Mouse (Mus musculus): ENCODE data around the gene Cd300lg. TPM values are rescaled to one million over a fixed set of nuclear protein-coding genes. Genes with fewer than 3 reads are reported as not detected.

Gene Cd300lg
- polyA plus RNA-seq, 1 experiment, result 5.4 TPM

DNA sequence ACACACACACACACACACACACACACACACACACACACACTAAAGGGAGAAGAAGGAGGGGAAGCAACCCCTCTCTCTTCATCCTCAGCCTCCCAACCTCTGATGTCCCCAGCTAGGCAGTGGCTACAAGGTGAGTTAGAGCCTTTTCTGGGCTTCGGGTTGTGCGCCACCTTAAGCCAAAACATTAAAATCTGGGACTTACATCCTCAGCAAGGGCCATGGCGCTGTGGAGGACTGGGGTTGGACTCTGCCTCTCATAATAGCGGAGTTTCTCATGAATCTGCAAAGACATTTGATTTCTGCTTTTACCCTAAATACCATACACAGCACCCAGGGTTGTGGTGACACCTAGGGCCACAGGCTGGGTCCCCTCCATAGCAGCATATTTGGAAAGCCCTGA lies 16.4 kb upstream of the Cd300lg start:
- Histone ChIP-seq H3K27me3 (ENCODE audit: control insufficient read depth, insufficient read depth, low read length) (0 out of 2 replicates have a peak, but pooled peaks cover 4% of the 10 kb centered on the region), H3K36me3 (ENCODE audit: control insufficient read depth, insufficient read depth, low read length) (no peaks in the 10 kb centered on the region), H3K4me3 (ENCODE audit: low read depth, low read length) (no peak overlapping the region), H3K27ac (ENCODE audit: insufficient read depth, low read depth, low read length) (no peak overlapping the region), H3K4me1 (ENCODE audit: control insufficient read depth, insufficient read depth, insufficient read length, low read length) (peaks cover 7% of the 10 kb centered on the region)
- WGBS, result 91% methylated on average over 4 of the region's 4 CpGs
- TF ChIP-seq POLR2A (IDR thresholded peaks at IDR 0.05; ENCODE audit: low read depth, low read length) (no peak), CTCF (IDR thresholded peaks at IDR 0.05; ENCODE audit: extremely low read depth, insufficient read length, insufficient replicate concordance, low read depth, low read length) (no peak)

DNA sequence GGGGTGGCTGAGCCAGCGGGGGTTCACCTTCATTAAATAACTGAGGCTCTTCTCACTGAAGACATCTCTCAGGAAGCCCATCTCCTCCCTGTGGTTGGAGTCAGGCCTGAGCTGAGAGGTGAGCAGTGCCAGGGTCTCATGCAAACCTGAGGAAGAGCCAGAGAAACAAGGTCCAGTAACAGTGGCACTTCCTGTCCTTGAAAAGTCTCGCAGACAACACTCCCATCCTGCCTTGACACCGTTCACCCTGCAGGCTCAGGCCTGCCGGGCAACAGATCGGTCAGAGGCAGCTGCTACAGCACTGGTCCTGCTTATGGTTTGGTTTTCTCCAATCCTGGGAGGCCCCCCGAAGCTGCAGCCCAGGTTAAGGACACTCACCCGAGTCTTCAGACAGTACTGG lies 16.0 kb upstream of the Cd300lg start:
- no peak overlapping the region for H3K4me3 ChIP-seq (ENCODE audit: low read depth, low read length)
- H3K27me3 ChIP-seq (ENCODE audit: control insufficient read depth, insufficient read depth, low read length), result 0 out of 2 replicates have a peak, but pooled peaks cover 4% of the 10 kb centered on the region
- no peaks in the 10 kb centered on the region for H3K36me3 ChIP-seq (ENCODE audit: control insufficient read depth, insufficient read depth, low read length)
- WGBS, result 85% methylated on average over 7 of the region's 7 CpGs
- H3K4me1 ChIP-seq (ENCODE audit: control insufficient read depth, insufficient read depth, insufficient read length, low read length), result peaks cover 7% of the 10 kb centered on the region
- TF ChIP-seq POLR2A (IDR thresholded peaks at IDR 0.05; ENCODE audit: low read depth, low read length) (no peak), CTCF (IDR thresholded peaks at IDR 0.05; ENCODE audit: extremely low read depth, insufficient read length, insufficient replicate concordance, low read depth, low read length) (no peak)
- no peak overlapping the region for H3K27ac ChIP-seq (ENCODE audit: insufficient read depth, low read depth, low read length)

GRCm38 (mm10) chr11:102025991-102026660 lies 15.2 kb upstream of the Cd300lg start:
- no peaks in the 10 kb centered on the region for H3K36me3 ChIP-seq (ENCODE audit: control insufficient read depth, insufficient read depth, low read length)
- H3K4me3 ChIP-seq (ENCODE audit: low read depth, low read length), result peak overlapping the region; percentile 88
- WGBS, result 9% methylated on average over 23 of the region's 23 CpGs
- 0 out of 2 replicates have a peak, but pooled peaks cover 4% of the 10 kb centered on the region for H3K27me3 ChIP-seq (ENCODE audit: control insufficient read depth, insufficient read depth, low read length)
- peaks cover 7% of the 10 kb centered on the region for H3K4me1 ChIP-seq (ENCODE audit: control insufficient read depth, insufficient read depth, insufficient read length, low read length)
- no peak for TF ChIP-seq CTCF (IDR thresholded peaks at IDR 0.05; ENCODE audit: extremely low read depth, insufficient read length, insufficient replicate concordance, low read depth, low read length)
- TF ChIP-seq POLR2A (IDR thresholded peaks at IDR 0.05; ENCODE audit: low read depth, low read length), result no peak
- H3K27ac ChIP-seq (ENCODE audit: insufficient read depth, low read depth, low read length), result no peak overlapping the region

DNA sequence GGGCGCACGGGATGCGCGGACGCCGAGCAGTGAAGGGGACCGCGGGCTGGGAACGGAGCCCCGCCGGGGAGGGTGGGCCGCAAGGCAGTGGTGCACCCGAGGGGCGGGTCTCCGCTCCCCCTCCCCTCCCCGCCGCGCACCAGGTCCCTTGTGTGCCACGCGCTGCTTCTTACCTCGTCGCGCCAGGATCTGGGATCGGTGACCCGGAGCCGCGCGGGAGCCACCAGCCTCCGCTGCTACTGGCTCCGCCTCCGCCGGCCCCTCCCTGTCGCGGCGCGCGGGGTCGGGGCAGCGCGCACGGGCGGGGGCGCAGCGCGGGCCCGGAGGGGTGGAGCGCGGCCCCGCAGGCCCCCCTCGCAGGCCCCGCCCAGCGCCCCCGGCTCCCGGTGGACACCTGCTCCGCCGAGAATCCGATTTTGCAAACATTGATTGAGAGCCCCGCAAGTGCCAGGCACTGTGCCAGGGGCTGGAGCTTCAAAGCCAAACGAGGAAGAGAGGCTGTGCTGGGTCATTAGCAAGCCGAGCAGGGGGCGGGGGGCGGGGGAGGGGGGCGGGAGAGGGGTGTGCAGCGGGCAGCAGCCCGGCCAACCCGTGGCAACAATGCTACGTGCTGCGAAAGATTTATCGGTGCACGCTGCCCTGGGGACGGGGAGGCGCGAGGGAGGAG lies 14.5 kb upstream of the Cd300lg start:
- under 1% methylated on average over 64 of the region's 73 CpGs for WGBS
- Histone ChIP-seq H3K4me1 (ENCODE audit: control insufficient read depth, insufficient read depth, insufficient read length, low read length) (peaks cover 7% of the 10 kb centered on the region), H3K27me3 (ENCODE audit: control insufficient read depth, insufficient read depth, low read length) (0 out of 2 replicates have a peak, but pooled peaks cover 4% of the 10 kb centered on the region), H3K36me3 (ENCODE audit: control insufficient read depth, insufficient read depth, low read length) (no peaks in the 10 kb centered on the region), H3K27ac (ENCODE audit: insufficient read depth, low read depth, low read length) (no peak overlapping the region), H3K4me3 (ENCODE audit: low read depth, low read length) (peak overlapping the region; percentile 88)
- TF ChIP-seq CTCF (IDR thresholded peaks at IDR 0.05; ENCODE audit: extremely low read depth, insufficient read length, insufficient replicate concordance, low read depth, low read length) (no peak), POLR2A (IDR thresholded peaks at IDR 0.05; ENCODE audit: low read depth, low read length) (no peak)

- peaks cover 9% of the 10 kb centered on the region for H3K4me1 ChIP-seq (ENCODE audit: control insufficient read depth, insufficient read depth, insufficient read length, low read length)
- WGBS, result 6% methylated on average over 12 of the region's 12 CpGs
- peak overlapping the region; percentile 88 for H3K4me3 ChIP-seq (ENCODE audit: low read depth, low read length)
- 0 out of 2 replicates have a peak, but pooled peaks cover 4% of the 10 kb centered on the region for H3K27me3 ChIP-seq (ENCODE audit: control insufficient read depth, insufficient read depth, low read length)
- H3K27ac ChIP-seq (ENCODE audit: insufficient read depth, low read depth, low read length), result no peak overlapping the region
- no peaks in the 10 kb centered on the region for H3K36me3 ChIP-seq (ENCODE audit: control insufficient read depth, insufficient read depth, low read length)
- TF ChIP-seq POLR2A (IDR thresholded peaks at IDR 0.05; ENCODE audit: low read depth, low read length), result no peak
- TF ChIP-seq CTCF (IDR thresholded peaks at IDR 0.05; ENCODE audit: extremely low read depth, insufficient read length, insufficient replicate concordance, low read depth, low read length), result no peak
Observed at GRCm38 (mm10) chr11:102027361-102028017, 13.8 kb upstream of the Cd300lg start.

- Histone ChIP-seq H3K36me3 (ENCODE audit: control insufficient read depth, insufficient read depth, low read length) (no peaks in the 10 kb centered on the region), H3K4me3 (ENCODE audit: low read depth, low read length) (no peak within 1 kb of the TSS), H3K27ac (ENCODE audit: insufficient read depth, low read depth, low read length) (no peak within 1 kb of the TSS), H3K27me3 (ENCODE audit: control insufficient read depth, insufficient read depth, low read length) (0 out of 2 replicates have a peak, but pooled peaks cover 4% of the 10 kb centered on the region), H3K4me1 (ENCODE audit: control insufficient read depth, insufficient read depth, insufficient read length, low read length) (peaks cover 9% of the 10 kb centered on the region)
- 71% methylated on average over 6 of the region's 6 CpGs for WGBS
- TF ChIP-seq POLR2A (IDR thresholded peaks at IDR 0.05; ENCODE audit: low read depth, low read length), result no peak
- no peak for TF ChIP-seq CTCF (IDR thresholded peaks at IDR 0.05; ENCODE audit: extremely low read depth, insufficient read length, insufficient replicate concordance, low read depth, low read length)
Observed at GRCm38 (mm10) chr11:102028087-102028816, 13.1 kb upstream of the Cd300lg start, which contains the start of gene Mpp3. Gene Mpp3, minus strand, starts transcription at chr11:102028461.

Data from small intestine, adult 2 months (tissue).